Mouse (Mus musculus) megakaryocyte, embryonic 14.5 days (primary cell): ENCODE results near the gene Hells.

Experiments
- FLI1 ChIP-seq: IDR thresholded peaks from 2 replicates; pipeline ENCODE4 v1.6.1; 2012; ENCODE audit warnings: low read length, inconsistent platforms, mixed read lengths
- GATA1 ChIP-seq: IDR thresholded peaks from 3 replicates; pipeline ENCODE4 v1.6.1; 2012; ENCODE audit warnings: mixed read lengths, low read length, inconsistent platforms, borderline replicate concordance

DNA sequence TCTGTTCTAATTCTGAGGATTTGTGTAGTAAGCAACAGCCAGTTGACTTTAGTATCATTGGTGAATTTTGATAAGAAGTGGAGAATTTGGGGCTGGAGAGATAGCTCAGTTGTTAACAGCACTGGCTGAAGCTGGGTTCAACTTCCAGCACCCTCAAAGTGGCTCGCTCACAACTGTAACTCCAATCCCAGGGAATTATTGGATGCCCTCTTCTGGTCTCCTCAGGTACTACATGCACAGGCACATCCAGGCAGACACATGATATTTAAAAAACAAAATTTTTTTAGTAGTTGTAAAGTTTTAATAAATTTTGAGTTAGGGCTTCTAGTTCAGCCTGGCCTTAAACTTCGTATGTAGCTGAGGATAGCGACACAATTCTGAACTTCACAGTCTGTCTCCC is 15.0 kb upstream of the Hells start:
- TF ChIP-seq GATA1 (no peak), FLI1 (no peak)
